Comparison of ENCODE assay signal across 23 mouse cellular contexts in the genomic region with DNA sequence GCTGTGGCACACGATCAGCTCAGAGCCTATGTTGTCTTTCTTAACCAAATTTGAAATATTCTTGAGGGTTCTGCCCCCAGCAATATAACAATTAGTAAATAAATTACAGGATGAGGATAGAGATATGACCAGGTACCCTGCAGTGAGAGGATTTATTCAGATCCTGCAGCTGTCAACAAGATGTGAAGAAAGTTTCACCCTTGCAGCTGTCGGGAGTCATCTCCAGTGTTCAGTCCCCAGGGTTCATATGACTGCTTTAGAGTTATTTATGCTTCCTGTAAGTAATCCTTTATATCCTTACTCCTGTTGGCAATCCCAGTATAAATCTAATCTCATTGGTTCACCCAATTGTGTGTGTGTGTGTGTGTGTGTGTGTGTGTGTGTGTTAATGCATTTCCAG.
DNase-seq lines count a peak whose midpoint lies in the region; ATAC-seq lines count a peak whose summit lies in the region.
"Had no signal": no experiment of that assay in that cellular context is flagged by ENCODE, and none has a peak within 500 bp of the region (broad histone marks: within the 10 kb centered on the region; RNA-seq: fewer than 3 reads in every experiment).

No protein-coding gene starts in this region.

- ATAC-seq in embryonic facial prominence, embryonic 14.5 days (ENCODE audit: low read depth) = no peak
- ATAC-seq in limb, embryonic 13.5 days (ENCODE audit: low FRiP score, low read depth) = 0 out of 2 replicates have a peak, but pooled peaks have one; percentile 28
- ATAC-seq in midbrain, embryonic 16.5 days = no peak
- ATAC-seq: forebrain, embryonic 14.5 days; forebrain, embryonic 16.5 days had no signal

- peak; percentile 10 for DNase-seq in embryonic facial prominence, embryonic 14.5 days (ENCODE audit: low spot score)
- no peak for DNase-seq in embryonic facial prominence, embryonic 10.5 days (ENCODE audit: low spot score)
- DNase-seq in limb, embryonic 10.5 days (ENCODE audit: low spot score) = no peak
- DNase-seq: adrenal gland, adult 2 months; adrenal gland, postnatal 10 days; adrenal gland, postnatal 25 days; B cell, adult 2 months; cerebellum, adult 11 months; cerebellum, adult 18-20 months; cerebellum, adult 8-10 months; cerebellum, adult 9-11 months; cerebellum, postnatal 14 days; cerebellum, postnatal 36 days; embryo, embryonic 11 days had no signal

- WGBS in embryonic facial prominence, embryonic 14.5 days = 80% methylated on average over 2 of the region's 2 CpGs
- 86% methylated on average over 2 of the region's 2 CpGs for WGBS in embryonic facial prominence, embryonic 10.5 days
- 78% methylated on average over 2 of the region's 2 CpGs for WGBS in limb, embryonic 13.5 days
- 91% methylated on average over 2 of the region's 2 CpGs for WGBS in limb, embryonic 10.5 days
- 94% methylated on average over 2 of the region's 2 CpGs for WGBS in midbrain, embryonic 16.5 days

- H3K27ac ChIP-seq in embryonic facial prominence, embryonic 14.5 days (replicated peaks; ENCODE audit: low read depth, low read length) = no peak overlapping the region
- H3K27ac ChIP-seq in embryonic facial prominence, embryonic 10.5 days (replicated peaks) = no peak overlapping the region
- H3K27ac ChIP-seq in limb, embryonic 13.5 days = no peak overlapping the region
- H3K27ac ChIP-seq in limb, embryonic 10.5 days = no peak overlapping the region
- no peak overlapping the region for H3K27ac ChIP-seq in midbrain, embryonic 16.5 days (ENCODE audit: low read length)
- H3K27ac ChIP-seq: embryonic facial prominence, embryonic 12.5 days; embryonic facial prominence, embryonic 15.5 days; forebrain, embryonic 10.5 days; forebrain, embryonic 12.5 days had no signal

- H3K9ac ChIP-seq in embryonic facial prominence, embryonic 14.5 days (ENCODE audit: low read depth, low read length) = no peak overlapping the region
- H3K9ac ChIP-seq in limb, embryonic 13.5 days = no peak overlapping the region
- H3K9ac ChIP-seq in midbrain, embryonic 16.5 days (ENCODE audit: low read depth, low read length) = no peak overlapping the region
- H3K9ac ChIP-seq: embryonic facial prominence, embryonic 12.5 days; embryonic facial prominence, embryonic 15.5 days; forebrain, embryonic 12.5 days had no signal

- no peaks in the 10 kb centered on the region for H3K36me3 ChIP-seq in embryonic facial prominence, embryonic 14.5 days (ENCODE audit: control insufficient read depth, insufficient read depth, low read length)
- H3K36me3 ChIP-seq in embryonic facial prominence, embryonic 10.5 days (replicated peaks) = no peaks in the 10 kb centered on the region
- H3K36me3 ChIP-seq in limb, embryonic 13.5 days = no peaks in the 10 kb centered on the region
- H3K36me3 ChIP-seq in limb, embryonic 10.5 days = no peaks in the 10 kb centered on the region
- no peaks in the 10 kb centered on the region for H3K36me3 ChIP-seq in midbrain, embryonic 16.5 days (ENCODE audit: control insufficient read depth, insufficient read depth, low read length)
- H3K36me3 ChIP-seq: embryonic facial prominence, embryonic 12.5 days; embryonic facial prominence, embryonic 15.5 days; forebrain, embryonic 10.5 days; forebrain, embryonic 12.5 days had no signal

- no peaks in the 10 kb centered on the region for H3K4me1 ChIP-seq in embryonic facial prominence, embryonic 14.5 days (ENCODE audit: control insufficient read depth, insufficient read depth, low read length)
- H3K4me1 ChIP-seq in embryonic facial prominence, embryonic 10.5 days = no peaks in the 10 kb centered on the region
- H3K4me1 ChIP-seq in limb, embryonic 13.5 days = no peaks in the 10 kb centered on the region
- H3K4me1 ChIP-seq in limb, embryonic 10.5 days = no peaks in the 10 kb centered on the region
- H3K4me1 ChIP-seq in midbrain, embryonic 16.5 days (ENCODE audit: control insufficient read depth, insufficient read depth, low read length) = no peaks in the 10 kb centered on the region
- H3K4me1 ChIP-seq: embryonic facial prominence, embryonic 12.5 days; embryonic facial prominence, embryonic 15.5 days; forebrain, embryonic 10.5 days; forebrain, embryonic 12.5 days had no signal

- no peaks in the 10 kb centered on the region for H3K27me3 ChIP-seq in embryonic facial prominence, embryonic 14.5 days (replicated peaks; ENCODE audit: control insufficient read depth, insufficient read depth, low read length)
- H3K27me3 ChIP-seq in embryonic facial prominence, embryonic 10.5 days (replicated peaks; ENCODE audit: low read depth, poor library complexity, severe bottlenecking) = no peaks in the 10 kb centered on the region
- H3K27me3 ChIP-seq in limb, embryonic 13.5 days = no peaks in the 10 kb centered on the region
- no peaks in the 10 kb centered on the region for H3K27me3 ChIP-seq in limb, embryonic 10.5 days (ENCODE audit: low read depth, poor library complexity, severe bottlenecking)
- no peaks in the 10 kb centered on the region for H3K27me3 ChIP-seq in midbrain, embryonic 16.5 days (ENCODE audit: control insufficient read depth, insufficient read depth, low read depth, low read length)
- H3K27me3 ChIP-seq: embryonic facial prominence, embryonic 12.5 days; embryonic facial prominence, embryonic 15.5 days; forebrain, embryonic 12.5 days had no signal

- H3K9me3 ChIP-seq in embryonic facial prominence, embryonic 14.5 days (ENCODE audit: control insufficient read depth, low read length) = no peaks in the 10 kb centered on the region
- no peaks in the 10 kb centered on the region for H3K9me3 ChIP-seq in embryonic facial prominence, embryonic 10.5 days
- no peaks in the 10 kb centered on the region for H3K9me3 ChIP-seq in limb, embryonic 13.5 days
- H3K9me3 ChIP-seq in limb, embryonic 10.5 days (replicated peaks) = no peaks in the 10 kb centered on the region
- no peaks in the 10 kb centered on the region for H3K9me3 ChIP-seq in midbrain, embryonic 16.5 days (replicated peaks; ENCODE audit: control insufficient read depth, low read length, poor library complexity, severe bottlenecking)
- H3K9me3 ChIP-seq: embryonic facial prominence, embryonic 12.5 days; embryonic facial prominence, embryonic 15.5 days; forebrain, embryonic 10.5 days; forebrain, embryonic 12.5 days had no signal

- no peak overlapping the region for H3K4me2 ChIP-seq in embryonic facial prominence, embryonic 14.5 days (ENCODE audit: low read depth, low read length)
- H3K4me2 ChIP-seq in limb, embryonic 13.5 days (replicated peaks) = no peak overlapping the region
- H3K4me2 ChIP-seq in midbrain, embryonic 16.5 days (ENCODE audit: low read length) = no peak overlapping the region
- H3K4me2 ChIP-seq: embryonic facial prominence, embryonic 12.5 days; embryonic facial prominence, embryonic 15.5 days; forebrain, embryonic 12.5 days had no signal

- H3K4me3 ChIP-seq in embryonic facial prominence, embryonic 14.5 days (ENCODE audit: low read depth, low read length) = no peak overlapping the region
- no peak overlapping the region for H3K4me3 ChIP-seq in embryonic facial prominence, embryonic 10.5 days
- no peak overlapping the region for H3K4me3 ChIP-seq in limb, embryonic 13.5 days
- H3K4me3 ChIP-seq in limb, embryonic 10.5 days = no peak overlapping the region
- H3K4me3 ChIP-seq in midbrain, embryonic 16.5 days (ENCODE audit: low read depth, low read length) = no peak overlapping the region
- H3K4me3 ChIP-seq: embryonic facial prominence, embryonic 12.5 days; embryonic facial prominence, embryonic 15.5 days; erythroblast, embryonic 14.5 days; forebrain, embryonic 10.5 days; forebrain, embryonic 12.5 days had no signal
